Mouse (Mus musculus) cerebellum, adult (tissue): ENCODE data around the gene Tmf1.

Source experiments
- ATAC-seq: cut with Nextera tagmentation; 2 replicates; pipeline ENCODE4 v1.9.2; 2017; ENCODE audit warnings: mild to moderate bottlenecking, moderate library complexity, mixed read lengths; ENCODE audit not compliant: insufficient number of reproducible peaks, low FRiP score, low TSS enrichment

The Tmf1 gene

GRCm38 (mm10) chr6:97204952-97205351, 26.0 kb upstream of the Tmf1 start:
- peak; percentile 51 for ATAC-seq

GRCm38 (mm10) chr6:97204252-97204869, 25.4 kb upstream of the Tmf1 start:
- no peak for ATAC-seq

DNA sequence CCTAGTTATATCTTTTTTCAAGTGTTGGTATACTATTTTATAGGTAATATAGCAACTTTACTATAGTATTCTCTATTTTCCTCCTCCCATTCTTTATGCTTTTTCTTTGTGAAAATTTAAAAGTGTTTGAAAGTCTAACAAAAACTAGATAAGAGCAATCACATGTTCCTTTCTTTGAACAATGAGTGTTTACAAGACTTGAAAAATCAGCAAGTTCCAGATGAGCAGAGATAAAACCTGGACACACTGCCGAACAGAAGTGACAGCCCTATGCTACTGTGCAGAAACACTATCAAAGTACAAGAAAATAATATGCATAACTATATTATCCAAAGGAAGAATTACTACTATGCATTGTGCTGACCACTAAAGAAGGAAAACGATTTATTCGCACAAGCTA, 23.6 kb upstream of the Tmf1 start:
- ATAC-seq = no peak

- no peak for ATAC-seq
Observed at GRCm38 (mm10) chr6:97200437-97200836, 21.5 kb upstream of the Tmf1 start.

GRCm38 (mm10) chr6:97179367-97179828, 476 bp upstream of the Tmf1 start:
- ATAC-seq = peak; percentile 54

DNA sequence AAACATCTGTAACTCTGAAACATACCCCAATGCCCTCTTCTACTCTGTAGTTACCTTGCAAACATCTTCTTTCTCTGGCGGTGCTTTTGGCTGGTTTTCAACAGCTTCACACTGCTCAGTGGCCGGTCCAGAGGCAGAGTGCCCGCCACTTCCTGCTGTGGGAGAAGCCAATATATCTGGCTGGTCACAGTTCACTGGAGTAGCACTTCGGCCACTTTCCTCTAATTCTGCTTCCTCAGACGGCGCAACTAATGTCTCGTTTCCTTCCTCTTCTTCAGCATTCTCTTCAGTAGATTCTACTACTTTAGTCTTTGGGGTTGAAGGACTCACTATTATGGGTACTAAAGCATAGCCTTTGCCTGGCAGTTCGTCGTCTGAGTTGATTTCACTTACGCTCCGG, 3.2 kb downstream of the Tmf1 start:
- no peak for ATAC-seq

DNA sequence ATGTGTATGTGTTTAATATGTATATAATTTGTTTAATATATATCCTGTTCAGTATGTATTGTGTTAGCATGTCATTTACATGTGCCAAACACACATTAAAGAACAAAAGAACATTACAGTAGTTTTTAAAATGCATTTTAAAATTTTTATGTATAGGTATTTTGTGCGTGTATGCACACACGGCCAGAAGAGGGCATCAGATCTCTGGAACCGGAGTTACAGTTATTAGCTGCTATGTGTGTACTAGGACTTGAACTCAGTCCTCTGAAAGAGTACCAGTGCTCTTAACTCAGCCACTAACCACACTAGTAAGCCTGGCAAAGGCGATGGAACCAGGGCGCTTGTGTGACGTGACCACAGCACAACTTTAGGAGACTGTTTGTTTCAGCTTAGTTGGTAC, 28.8 kb downstream of the Tmf1 start:
- ATAC-seq = no peak

GRCm38 (mm10) chr6:97149721-97150120, 29.2 kb downstream of the Tmf1 start:
- ATAC-seq = no peak

DNA sequence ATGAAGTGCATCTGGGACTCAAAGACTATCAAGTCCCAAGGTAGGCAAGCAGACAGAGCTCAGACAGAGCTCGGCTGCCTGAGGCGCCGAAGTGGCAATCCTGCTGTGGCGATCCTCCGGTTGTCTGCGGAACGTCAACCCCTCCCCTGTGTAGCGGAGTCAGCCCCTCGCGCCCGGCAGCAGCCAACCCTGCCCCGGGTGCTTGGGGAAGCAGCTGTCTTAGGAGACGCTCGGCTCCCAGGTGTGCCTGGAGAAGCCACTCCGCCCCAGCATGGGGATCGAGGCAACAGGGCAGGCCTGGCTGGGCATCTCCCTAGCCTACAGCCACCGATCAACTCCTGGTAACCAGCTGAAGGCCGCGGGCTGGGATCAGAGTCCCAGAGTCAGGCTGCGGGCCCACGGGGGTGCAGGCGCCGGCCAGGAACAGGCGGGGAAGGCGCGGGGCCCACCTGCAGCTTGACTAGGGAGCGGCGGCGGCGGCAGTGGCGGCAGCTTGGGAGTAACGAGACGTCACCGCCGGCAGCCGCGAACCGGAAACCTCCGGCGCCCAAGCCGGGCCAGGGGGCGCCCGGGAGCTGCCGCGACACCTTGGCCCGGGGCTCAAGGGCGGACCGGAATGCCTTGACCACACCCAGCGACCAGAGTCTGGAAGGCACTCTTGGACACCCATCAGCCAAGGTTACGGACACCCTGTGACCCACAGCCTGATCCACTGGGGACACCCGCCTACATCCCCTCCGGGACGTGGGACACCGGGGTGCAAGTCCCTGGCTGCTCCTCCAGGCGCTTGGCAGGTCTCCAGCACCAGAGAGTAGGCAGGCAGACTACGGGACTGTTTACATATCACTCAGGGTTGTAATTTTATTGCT, 30.3 kb downstream of the Tmf1 start, which contains the start of gene Eogt:
Eogt (minus strand) TSS at position 800 of the 869 bp plus-strand sequence.
- peak; percentile 82 for ATAC-seq

DNA sequence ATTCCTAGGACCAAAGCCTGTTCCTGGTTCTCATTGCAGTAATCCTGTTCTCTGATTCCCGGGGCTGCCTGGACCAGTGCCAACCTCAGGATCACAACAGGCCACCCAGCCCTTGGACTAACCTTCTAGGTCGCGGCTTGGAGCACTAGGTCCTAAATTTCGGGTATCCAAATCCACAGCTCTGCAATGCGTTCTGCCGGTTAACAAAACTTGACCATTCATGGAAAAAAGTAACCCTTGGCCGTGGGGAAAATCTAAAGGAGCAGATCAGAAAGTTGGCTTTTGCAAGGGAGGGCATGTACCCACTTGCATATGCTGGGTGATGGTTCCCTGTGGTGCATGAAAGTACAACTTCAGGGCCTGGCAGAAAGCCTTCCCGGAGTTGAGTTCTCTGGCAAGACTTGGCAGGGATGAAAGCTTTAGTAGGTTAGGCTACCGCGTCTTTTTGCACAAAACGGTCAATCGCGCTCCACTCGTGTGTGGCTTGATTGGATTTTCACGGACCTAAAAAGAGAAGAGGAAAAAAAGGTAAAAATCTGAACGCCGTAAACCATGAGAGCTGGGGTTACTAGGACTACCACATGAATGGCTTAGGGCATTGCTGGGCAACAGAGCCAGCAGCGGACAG, 31.1 kb downstream of the Tmf1 start:
- no peak; the same call in 1 of the 2 replicates for ATAC-seq

GRCm38 (mm10) chr6:97145156-97145555, 33.8 kb downstream of the Tmf1 start:
- ATAC-seq = no peak

GRCm38 (mm10) chr6:97144359-97144758, 34.6 kb downstream of the Tmf1 start:
- no peak for ATAC-seq

DNA sequence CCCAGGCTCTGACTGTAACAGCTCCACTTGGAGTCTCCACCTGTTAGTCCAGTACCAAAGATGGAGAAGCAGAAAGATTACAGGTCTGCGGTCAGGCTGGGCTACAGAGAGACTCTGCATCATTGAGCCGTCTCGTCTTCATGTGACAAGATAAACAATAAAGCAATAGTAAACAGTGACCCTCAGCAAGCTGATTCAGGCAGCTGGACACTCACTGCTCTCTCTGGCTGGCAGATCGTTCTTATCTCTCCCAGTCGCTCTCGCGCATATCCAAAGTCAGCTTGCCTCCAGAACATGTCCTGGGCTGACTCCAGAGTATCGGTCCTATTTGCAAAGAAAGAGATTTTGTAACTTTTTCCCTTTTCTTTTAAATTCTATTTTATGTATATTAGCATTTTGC, 36.3 kb downstream of the Tmf1 start:
- no peak for ATAC-seq

DNA sequence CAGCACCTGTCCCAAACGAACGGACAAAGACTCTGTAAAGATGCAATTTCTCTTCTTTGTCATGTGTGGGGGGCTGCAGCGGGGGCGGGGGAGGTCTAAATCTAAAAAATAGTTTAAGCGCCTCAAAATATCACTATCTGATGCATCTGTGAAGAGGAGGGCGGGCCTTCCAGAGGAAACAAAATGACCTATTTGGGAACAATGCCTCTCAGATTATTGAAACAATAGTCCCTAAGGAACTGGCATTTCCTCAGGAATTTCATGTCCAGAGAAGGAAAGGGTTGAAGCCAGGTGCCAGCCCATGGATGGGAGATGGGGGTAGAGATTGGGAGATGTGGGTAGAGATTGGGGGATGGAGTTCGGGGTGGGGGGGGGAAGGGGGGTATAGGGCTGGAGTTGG, 37.1 kb downstream of the Tmf1 start:
- ATAC-seq = no peak

DNA sequence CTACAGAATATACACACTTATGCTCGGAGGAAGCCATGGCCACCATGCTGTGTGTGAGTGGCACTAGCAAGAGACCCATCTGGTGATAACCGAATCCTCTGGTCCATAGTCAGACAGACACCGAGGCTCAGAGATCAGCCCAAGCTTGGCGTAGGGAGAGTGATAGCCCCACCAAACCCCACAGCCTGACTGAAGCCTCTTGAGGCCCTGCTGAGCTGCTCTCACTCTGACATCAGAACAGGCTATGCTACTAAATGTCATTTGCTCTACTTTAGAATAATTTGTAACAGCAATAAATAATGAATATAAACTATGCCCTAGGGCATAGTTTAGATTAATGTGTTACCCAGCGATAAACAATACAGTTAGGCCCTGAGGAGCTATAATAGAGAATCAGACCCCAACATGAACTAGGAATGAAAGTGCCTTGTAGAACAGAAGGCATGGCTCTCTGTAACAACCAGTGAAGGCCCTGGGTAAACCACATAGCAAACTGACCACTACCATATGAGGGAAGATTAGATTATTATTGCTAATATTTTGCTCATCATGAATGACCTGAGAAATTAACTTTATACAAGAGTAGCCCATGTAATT, 46.1 kb downstream of the Tmf1 start:
- ATAC-seq = no peak

GRCm38 (mm10) chr6:97131808-97132207, 47.1 kb downstream of the Tmf1 start:
- ATAC-seq = no peak

GRCm38 (mm10) chr6:97130979-97131378, 47.9 kb downstream of the Tmf1 start:
- no peak for ATAC-seq

DNA sequence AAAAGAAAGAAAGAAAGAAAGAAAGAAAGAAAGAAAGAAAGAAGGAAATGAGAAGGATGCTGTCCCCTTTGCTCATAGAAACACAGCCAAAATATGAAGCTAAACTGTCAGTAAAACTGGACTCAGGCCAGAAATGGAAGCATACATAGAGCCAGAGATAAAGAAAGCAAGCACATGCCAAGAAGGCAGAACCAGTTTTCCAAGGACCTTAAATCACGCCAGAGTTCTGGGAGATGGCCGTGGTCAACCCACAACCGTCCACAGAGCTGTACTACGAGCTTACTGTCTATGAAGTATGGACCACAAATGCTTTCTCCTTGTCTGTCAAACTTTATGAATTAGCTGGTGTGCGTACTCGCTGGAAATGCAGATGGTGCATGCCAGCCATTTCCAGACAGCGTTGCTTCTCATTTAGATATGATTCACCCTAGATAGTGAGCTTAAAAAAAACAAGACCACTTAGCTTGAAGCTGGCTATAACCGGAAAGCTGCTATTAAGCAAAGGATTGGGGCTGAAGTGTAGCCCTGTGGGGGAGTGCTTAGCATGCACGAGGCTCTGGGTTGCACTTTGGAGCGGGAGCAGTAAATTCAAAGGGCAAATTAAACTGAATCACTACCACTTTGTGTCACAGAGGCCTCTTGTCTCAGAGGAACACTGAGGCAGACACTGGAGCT, 54.4 kb downstream of the Tmf1 start:
- no peak for ATAC-seq

DNA sequence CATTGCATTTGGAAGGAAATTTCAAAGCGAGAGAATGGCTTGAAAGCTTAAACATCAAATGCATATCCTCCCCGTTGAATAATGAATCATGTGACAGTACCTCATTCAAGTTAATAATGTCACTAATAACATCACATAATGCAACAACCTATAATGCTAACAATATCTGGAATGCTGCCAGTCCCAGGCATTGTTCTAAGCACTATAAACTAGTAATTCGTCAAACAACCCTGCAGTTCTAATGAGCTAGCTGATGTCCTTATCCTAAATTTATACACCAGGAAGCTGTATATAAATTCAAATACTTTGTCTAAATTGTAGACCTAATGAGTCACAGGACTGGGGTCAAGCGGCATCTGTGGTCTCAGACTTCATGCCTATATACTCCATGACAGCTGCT, 58.0 kb downstream of the Tmf1 start:
- no peak for ATAC-seq

GRCm38 (mm10) chr6:97118327-97118726, 60.6 kb downstream of the Tmf1 start:
- no peak for ATAC-seq
